Mouse (Mus musculus) cerebellum, adult 18-20 months (tissue): ENCODE data around the gene Timm44.

Experiments
- DNase-seq, 2 experiments: peaks; one replicate each; pipeline ENCODE4 v3.0.0; 2021

The Timm44 gene

DNA sequence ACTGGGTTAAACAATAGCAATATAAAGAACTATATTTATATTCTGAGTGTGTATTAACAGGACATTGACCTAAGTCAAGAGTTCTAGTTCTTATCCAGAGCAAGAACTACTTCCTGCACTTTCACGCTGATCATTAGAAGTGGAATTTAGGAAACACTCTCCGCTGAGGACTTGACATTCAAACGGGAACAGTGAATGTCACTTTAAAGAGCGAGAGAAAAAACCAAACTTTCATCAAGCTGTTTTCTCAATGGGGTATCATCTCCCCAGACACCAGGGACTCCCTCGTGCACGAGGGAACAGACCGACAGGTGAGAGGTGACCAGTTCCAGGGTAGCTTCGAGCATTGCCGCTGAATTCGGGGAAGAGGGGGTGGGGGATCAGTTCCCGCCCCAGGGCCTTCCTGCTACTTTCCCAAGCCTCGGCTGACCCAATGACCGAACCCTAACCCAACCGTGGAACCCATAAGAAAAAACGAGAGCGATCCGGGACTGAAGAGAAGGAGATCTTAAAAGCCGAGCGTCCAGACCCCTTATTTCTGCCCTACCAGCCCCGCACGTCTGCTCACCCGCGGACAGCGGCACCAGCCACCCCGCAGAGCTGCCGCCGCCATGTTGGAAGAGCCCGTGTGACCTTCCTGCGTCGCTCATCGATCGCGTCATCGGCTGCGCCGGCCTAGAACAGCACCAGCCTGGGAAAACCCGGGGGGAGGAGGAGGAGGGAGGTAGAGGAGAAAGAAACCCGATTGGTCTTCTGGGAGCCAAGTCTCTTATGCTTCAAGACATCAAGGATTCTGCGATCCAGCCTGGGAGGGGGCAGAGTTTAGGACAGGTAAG is at the start of gene Timm44:
TSS of gene Timm44 (minus strand) at position 639 of the 836 bp plus-strand sequence.
- DNase-seq = peak; percentile 98 to 99

GRCm38 (mm10) chr8:4324983-4325750 is 49.5 kb upstream of the Timm44 start, which contains the start of the genes Ccl25 and Elavl1:
Ccl25 (plus strand) TSS chr8:4325210.
Elavl1 (minus strand) TSS chr8:4325413.
- peak; percentile 96 to 98 for DNase-seq

- DNase-seq = peak in 1 of 2 experiments; percentile 42
These were observed 48.8 kb upstream of the Timm44 start for GRCm38 (mm10) chr8:4324525-4324924.

- DNase-seq = no peak
These were observed 48.2 kb upstream of the Timm44 start for GRCm38 (mm10) chr8:4323917-4324316.

DNA sequence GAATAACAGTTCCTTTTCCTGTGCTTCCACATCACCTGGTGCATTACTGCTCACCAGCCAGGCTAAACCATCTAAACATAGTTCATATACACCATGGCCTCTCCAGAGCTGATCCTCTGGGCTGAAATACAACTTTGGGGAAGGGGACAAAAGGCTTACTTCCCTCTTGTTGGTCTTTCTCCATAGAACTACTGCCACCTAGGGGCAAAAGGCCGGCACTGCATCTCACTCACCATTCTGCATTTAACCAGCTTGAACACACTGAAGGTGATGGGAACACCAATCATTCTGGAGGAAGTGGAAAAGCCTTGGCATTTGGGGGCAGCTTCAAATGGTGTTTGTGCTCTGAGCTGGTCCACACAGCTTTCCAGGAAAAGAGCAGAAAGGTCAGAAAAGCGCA is 46.8 kb upstream of the Timm44 start:
- DNase-seq = peak; percentile 74 to 78

- DNase-seq = no peak
These were observed 45.3 kb upstream of the Timm44 start for GRCm38 (mm10) chr8:4321031-4321430.

GRCm38 (mm10) chr8:4320404-4320803 is 44.7 kb upstream of the Timm44 start:
- no peak for DNase-seq

DNA sequence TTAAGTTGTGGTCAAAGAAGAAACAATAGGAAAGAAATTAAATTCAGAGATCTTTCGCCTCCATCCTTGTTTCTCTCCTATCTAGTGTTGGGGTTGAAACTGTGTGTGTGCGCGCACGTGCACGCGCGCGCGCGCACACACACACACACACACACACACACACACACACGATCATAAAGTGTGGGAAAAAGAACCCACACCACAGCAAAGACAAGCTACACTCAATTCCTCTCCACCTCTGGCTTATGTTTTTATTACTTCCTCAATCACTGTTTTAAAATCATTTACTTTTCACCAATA is 43.8 kb upstream of the Timm44 start:
- no peak for DNase-seq

DNA sequence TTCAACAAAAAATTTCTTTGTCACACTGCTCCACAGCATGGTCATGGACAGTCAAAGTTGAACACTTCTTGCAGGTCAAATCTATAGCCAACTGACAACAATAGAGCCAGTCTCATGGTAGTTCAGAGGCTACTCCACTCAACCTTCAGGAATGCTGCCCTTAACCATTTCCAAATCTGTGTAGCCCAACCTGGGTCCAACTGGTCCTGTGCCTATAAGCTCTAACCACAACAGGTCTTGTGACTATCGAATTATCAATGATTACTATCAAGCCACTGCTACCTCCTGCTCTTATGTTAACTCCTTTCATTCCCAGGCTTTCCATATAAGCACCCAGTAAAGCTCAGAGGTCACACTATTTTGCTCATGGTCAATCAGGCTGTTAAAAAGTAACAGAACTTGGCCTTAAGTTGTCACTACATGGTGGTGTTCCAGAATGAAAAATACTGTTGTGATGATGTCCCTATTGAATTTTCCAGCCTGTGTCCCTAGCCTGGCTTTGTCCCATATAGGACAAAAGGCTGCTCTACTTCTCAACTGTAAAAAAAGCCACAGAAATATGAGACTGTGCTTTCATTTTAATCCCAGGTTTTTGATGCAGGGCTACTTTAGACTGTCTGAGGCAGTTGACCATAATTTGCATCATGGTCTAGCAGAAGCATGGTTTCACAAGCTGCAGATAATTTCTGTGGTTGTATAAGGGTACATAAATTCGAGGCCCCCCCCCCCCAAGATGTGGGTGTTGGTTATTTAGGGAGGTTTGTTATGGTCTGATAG is 43.3 kb upstream of the Timm44 start:
- no peak for DNase-seq

DNA sequence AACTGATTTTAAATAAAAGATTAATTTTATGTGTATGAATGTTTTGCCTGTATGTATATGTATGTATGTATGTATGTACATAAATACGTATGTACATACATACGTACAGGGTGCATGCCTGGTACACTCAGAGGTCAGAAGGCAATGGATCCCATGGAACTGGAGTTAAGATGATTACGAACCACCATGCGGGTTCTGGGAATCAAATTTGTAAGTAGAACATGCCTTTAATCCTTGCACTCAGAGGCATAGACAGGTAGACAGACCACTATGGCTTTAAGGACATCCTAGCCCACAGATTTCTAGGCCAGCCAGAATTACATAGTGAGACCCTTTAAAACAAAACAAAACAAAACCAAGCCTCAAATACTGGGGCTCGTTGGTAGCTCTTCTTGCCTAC is 42.4 kb upstream of the Timm44 start:
- no peak for DNase-seq

- DNase-seq = no peak
These were observed 39.1 kb upstream of the Timm44 start for GRCm38 (mm10) chr8:4314852-4315251.

DNA sequence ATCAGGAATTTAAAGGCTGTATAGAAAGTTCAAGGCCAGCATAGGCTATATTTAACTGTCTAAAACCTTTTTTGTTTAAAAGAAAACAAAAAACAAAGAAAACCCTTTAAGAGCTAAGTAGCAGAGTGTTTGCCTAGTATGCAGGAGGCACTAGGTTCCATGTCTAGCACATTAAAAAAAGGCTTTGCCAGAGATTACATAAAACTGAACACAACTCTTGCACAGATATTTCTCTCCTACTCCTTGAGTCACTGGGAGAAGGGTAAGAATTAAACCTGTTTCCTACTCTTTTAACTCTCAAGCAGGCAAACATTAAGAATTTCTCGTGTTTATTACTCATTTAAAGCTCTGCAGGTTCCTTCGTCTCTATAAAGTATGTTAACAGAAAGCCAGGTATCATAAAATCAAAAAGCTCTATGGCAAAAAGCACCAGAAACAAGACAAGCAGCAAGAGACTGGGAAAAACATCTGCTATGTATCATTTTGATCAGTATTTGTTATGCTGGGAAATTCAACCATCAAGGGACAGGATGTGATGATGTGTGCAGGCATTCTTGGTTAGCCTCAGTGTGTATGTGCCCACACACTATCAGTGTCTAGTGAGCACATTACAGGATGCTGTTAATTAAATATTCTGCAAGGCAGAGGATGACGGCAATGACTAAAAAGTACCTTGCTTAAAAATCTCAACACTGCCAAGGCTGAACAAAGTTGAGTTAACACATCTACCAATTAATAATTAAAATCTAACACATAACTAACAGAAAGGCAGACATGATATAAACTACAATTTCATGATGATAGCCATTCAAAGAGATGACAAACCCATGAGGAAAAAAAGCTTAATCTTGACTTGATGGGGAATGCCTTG is 37.8 kb upstream of the Timm44 start:
- DNase-seq = no peak

GRCm38 (mm10) chr8:4312104-4312503 is 36.4 kb upstream of the Timm44 start:
- DNase-seq = no peak

- no peak for DNase-seq
These were observed 30.1 kb upstream of the Timm44 start for GRCm38 (mm10) chr8:4305838-4306237.

DNA sequence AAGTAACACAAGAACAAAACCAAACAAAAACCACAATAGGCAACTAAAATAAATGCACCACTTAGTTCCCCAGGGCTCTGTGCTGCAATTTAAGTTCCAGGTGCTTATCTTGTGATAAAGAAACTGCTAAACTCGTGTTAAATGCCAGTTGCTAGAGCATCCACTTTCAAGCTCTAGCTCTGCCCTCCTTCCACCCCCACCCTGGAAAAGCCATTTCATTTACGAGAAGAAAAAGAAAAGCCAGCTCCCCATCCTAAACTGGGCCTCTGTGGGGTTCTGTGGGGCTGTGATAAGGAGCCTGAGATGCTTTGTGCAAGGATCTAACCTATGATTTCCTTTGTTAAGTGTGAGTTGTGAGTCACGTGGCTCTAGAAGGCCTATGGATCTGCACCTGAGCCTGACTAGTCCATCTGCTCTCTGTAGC is 28.4 kb upstream of the Timm44 start:
- DNase-seq = no peak

- no peak for DNase-seq
These were observed 22.1 kb upstream of the Timm44 start for GRCm38 (mm10) chr8:4297822-4298221.

DNA sequence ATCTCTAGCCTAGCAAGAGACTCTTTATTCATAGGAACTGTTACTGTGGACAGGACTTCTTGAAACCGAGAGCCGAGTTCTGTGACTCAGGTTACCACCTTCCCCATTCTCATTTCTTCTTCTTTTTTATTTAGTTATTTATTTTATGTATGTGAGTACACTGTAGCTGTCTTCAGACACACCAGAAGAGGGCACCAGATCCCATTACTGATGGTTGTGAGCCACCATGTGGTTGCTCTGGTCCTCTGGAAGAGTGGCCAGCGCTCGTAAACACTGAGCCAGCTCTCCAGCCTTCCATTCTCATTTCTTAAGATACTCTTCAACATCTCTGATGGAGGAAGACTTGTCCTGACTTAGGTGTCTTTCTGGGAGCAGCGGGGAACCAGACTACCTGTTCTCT is 17.0 kb upstream of the Timm44 start:
- no peak for DNase-seq

- DNase-seq = no peak
These were observed 375 bp upstream of the Timm44 start for GRCm38 (mm10) chr8:4276111-4276465.

- no peak for DNase-seq
These were observed 6.1 kb downstream of the Timm44 start for GRCm38 (mm10) chr8:4269609-4270008.

GRCm38 (mm10) chr8:4267627-4268026 is 8.1 kb downstream of the Timm44 start:
- no peak for DNase-seq

DNA sequence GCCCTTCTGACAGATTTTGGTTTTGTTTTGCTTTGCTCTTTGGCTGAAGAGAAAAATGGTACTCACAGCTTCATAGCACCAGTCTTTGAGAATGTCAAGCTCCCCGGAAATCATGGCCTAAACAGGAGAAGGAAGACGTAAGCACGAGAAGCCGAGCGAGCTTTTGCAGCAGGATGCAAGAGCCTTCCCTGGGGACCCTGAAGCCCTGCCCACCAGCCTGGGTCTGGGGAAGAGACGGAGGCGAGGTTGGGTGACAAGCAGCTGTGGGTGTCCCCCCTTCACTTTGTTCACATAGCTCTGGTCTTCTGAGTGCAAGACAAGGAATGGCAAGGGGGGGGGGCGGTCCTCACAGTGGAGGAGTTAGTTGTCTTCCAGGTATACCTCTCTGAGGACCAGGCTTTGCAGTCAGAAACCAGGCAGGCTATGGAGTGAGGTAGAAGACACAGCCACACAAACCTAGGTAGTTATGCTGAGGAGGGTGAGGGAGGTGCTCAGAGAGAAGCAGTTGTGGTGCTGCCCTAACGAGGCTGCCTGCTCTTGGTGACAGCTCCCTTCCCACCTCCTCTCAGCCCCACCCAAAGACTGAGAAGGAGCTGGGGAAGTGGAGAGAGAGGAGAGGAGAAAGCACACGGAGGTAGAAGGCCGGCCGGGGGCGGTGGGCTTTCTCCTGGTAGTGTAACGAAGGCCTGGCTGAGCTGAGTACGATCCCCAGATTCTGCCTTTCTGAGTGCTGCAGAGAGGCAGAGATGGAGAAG is 10.4 kb downstream of the Timm44 start:
- no peak for DNase-seq
